Mouse (Mus musculus) ES-Bruce4 (cell line): ENCODE measurements around the gene Gm47841.

Experiments used
- CTCF ChIP-seq: IDR thresholded peaks from one replicate; pipeline ENCODE4 v1.8.1; 2011; ENCODE audit warnings: low read depth, low read length
- EP300 ChIP-seq: IDR thresholded peaks from 2 replicates; pipeline ENCODE4 v1.6.1; 2011; ENCODE audit warnings: low read depth, low read length; ENCODE audit not compliant: insufficient read depth
- POLR2A ChIP-seq: IDR thresholded peaks from one replicate; pipeline ENCODE4 v1.8.1; 2011; ENCODE audit warnings: low read length; ENCODE audit not compliant: insufficient read depth

- TF ChIP-seq POLR2A (no peak), EP300 (no peak), CTCF (no peak)
Observed at GRCm38 (mm10) chr15:101046039-101046526, 1.1 kb downstream of the Gm47841 start.
